Mouse (Mus musculus): ENCODE measurements around the gene Sorbs2.

The Sorbs2 gene

GRCm38 (mm10) chr8:45627246-45628241 is 120.0 kb downstream of the Sorbs2 start:
- no peak for DNase-seq

GRCm38 (mm10) chr8:45628421-45629065 is 121.0 kb downstream of the Sorbs2 start:
- DNase-seq: no peak

GRCm38 (mm10) chr8:45629066-45629430 is 121.5 kb downstream of the Sorbs2 start:
- no peak for DNase-seq

- no peak for DNase-seq
These were observed 123.4 kb downstream of the Sorbs2 start for GRCm38 (mm10) chr8:45631023-45631422.

- DNase-seq: no peak
These were observed 127.6 kb downstream of the Sorbs2 start for GRCm38 (mm10) chr8:45635155-45635554.

- DNase-seq: no peak
These were observed 130.2 kb downstream of the Sorbs2 start for GRCm38 (mm10) chr8:45637745-45638144.

- no peak for DNase-seq
These were observed 131.9 kb downstream of the Sorbs2 start for GRCm38 (mm10) chr8:45639444-45639843.

GRCm38 (mm10) chr8:45644651-45645050 is 137.1 kb downstream of the Sorbs2 start:
- DNase-seq: no peak

GRCm38 (mm10) chr8:45649063-45649462 is 141.5 kb downstream of the Sorbs2 start:
- no peak for DNase-seq

- no peak for DNase-seq
These were observed 142.4 kb downstream of the Sorbs2 start for GRCm38 (mm10) chr8:45649966-45650365.

GRCm38 (mm10) chr8:45658021-45658420 is 150.4 kb downstream of the Sorbs2 start:
- DNase-seq: no peak

- DNase-seq: no peak
These were observed 151.1 kb downstream of the Sorbs2 start for GRCm38 (mm10) chr8:45658458-45659325.

GRCm38 (mm10) chr8:45659473-45659872 is 151.9 kb downstream of the Sorbs2 start:
- no peak for DNase-seq

GRCm38 (mm10) chr8:45660570-45660969 is 153.0 kb downstream of the Sorbs2 start:
- no peak for DNase-seq

GRCm38 (mm10) chr8:45661605-45662004 is 154.0 kb downstream of the Sorbs2 start:
- DNase-seq: no peak

- no peak for DNase-seq
These were observed 158.6 kb downstream of the Sorbs2 start for GRCm38 (mm10) chr8:45666221-45666620.

GRCm38 (mm10) chr8:45673149-45673548 is 165.6 kb downstream of the Sorbs2 start:
- no peak for DNase-seq

- no peak for DNase-seq
These were observed 168.3 kb downstream of the Sorbs2 start for GRCm38 (mm10) chr8:45675821-45676279.

GRCm38 (mm10) chr8:45677114-45677853 is 169.7 kb downstream of the Sorbs2 start:
- DNase-seq: no peak

- DNase-seq: no peak
These were observed 170.3 kb downstream of the Sorbs2 start for GRCm38 (mm10) chr8:45677854-45678241.

- DNase-seq: no peak
These were observed 173.6 kb downstream of the Sorbs2 start for GRCm38 (mm10) chr8:45681171-45681570.

- DNase-seq: no peak
These were observed 175.3 kb downstream of the Sorbs2 start for GRCm38 (mm10) chr8:45682845-45683383.

Data from thymus, adult 18-20 months (tissue).